Mouse (Mus musculus) neural tube, embryonic 11.5 days (tissue): ENCODE data around the gene Usp39. TPM values are rescaled to one million over a fixed set of nuclear protein-coding genes. Genes with fewer than 3 reads are reported as not detected.

Experiments used
- ATAC-seq: fragments of 200-750 bp; cut with Nextera tagmentation; 2 replicates; pipeline ENCODE4 v1.8.0; 2017; ENCODE audit warnings: moderate number of reproducible peaks, mild to moderate bottlenecking, moderate TSS enrichment, moderate library complexity; ENCODE audit not compliant: insufficient read depth, low FRiP score, low TSS enrichment
- DNase-seq: peaks from one replicate; pipeline ENCODE4 v3.0.0-alpha.2; 2015; ENCODE audit warnings: low spot score
- H3K27ac ChIP-seq: fragments of 300-500 bp; sonication (generic); 2 replicates; pipeline ENCODE4 v1.5.1; 2014; ENCODE audit warnings: low read depth, mild to moderate bottlenecking, low read length
- H3K27me3 ChIP-seq: fragments of 300-500 bp; sonication (generic); 2 replicates; pipeline ENCODE4 v1.6.1; 2014; ENCODE audit warnings: mild to moderate bottlenecking, low read length, mixed read lengths; ENCODE audit not compliant: control insufficient read depth, insufficient read depth
- H3K36me3 ChIP-seq: fragments of 300-500 bp; sonication (generic); 2 replicates; pipeline ENCODE4 v1.6.1; 2014; ENCODE audit warnings: mild to moderate bottlenecking, low read length, moderate library complexity, mixed read lengths; ENCODE audit not compliant: control insufficient read depth, insufficient read depth
- H3K4me1 ChIP-seq: fragments of 300-500 bp; sonication (generic); 2 replicates; pipeline ENCODE4 v1.6.1; 2014; ENCODE audit warnings: low read length, mixed read lengths; ENCODE audit not compliant: control insufficient read depth, insufficient read depth
- H3K4me2 ChIP-seq: fragments of 300-500 bp; sonication (generic); 2 replicates; pipeline ENCODE4 v1.6.1; 2014; ENCODE audit warnings: low read depth, mild to moderate bottlenecking, moderate library complexity
- H3K4me3 ChIP-seq: fragments of 300-500 bp; sonication (generic); 2 replicates; pipeline ENCODE4 v1.5.1; 2014; ENCODE audit warnings: low read depth, low read length
- H3K9ac ChIP-seq: fragments of 300-500 bp; sonication (generic); 2 replicates; pipeline ENCODE4 v1.6.1; 2014; ENCODE audit warnings: mild to moderate bottlenecking, low read length
- H3K9me3 ChIP-seq: fragments of 300-500 bp; sonication (generic); 2 replicates; pipeline ENCODE4 v1.6.1; 2016; ENCODE audit warnings: low read length; ENCODE audit not compliant: control insufficient read depth
- WGBS: fragments of 180-500 bp; shearing (Covaris S2); extraction: QIAGEN DNeasy Blood & Tissue Kit; methylation state at CpG from one replicate; pipeline ENCODE4 v1.1.7; 2014; 5-methylcytosine and 5-hydroxymethylcytosine counted together
- polyA plus RNA-seq: library from polyadenylated mRNA; unstranded; fragments of >200 nt; fragmentation: Nextera tagmentation; extraction: Ambion mirVana; gene quantifications from 2 replicates; pipeline ENCODE4 v1.2.1, GENCODE M21; 2014

The Usp39 gene
- polyA plus RNA-seq, 1 experiment from 2014 or later = 95.7 TPM

GRCm38 (mm10) chr6:72358086-72358764 is 13.2 kb upstream of the Usp39 start:
- no peak overlapping the region for H3K27ac ChIP-seq
- WGBS = 92% methylated on average over 10 of the region's 10 CpGs
- H3K4me1 ChIP-seq = peaks cover 8% of the 10 kb centered on the region
- no peak overlapping the region for H3K4me3 ChIP-seq
- H3K9ac ChIP-seq = no peak overlapping the region
- ATAC-seq (no peak), DNase-seq (no peak)
- H3K9me3 ChIP-seq = no peaks in the 10 kb centered on the region
- H3K27me3 ChIP-seq = no peaks in the 10 kb centered on the region
- peaks cover 4% of the 10 kb centered on the region; the same call in 1 of the 2 replicates for H3K36me3 ChIP-seq
- no peak overlapping the region for H3K4me2 ChIP-seq

GRCm38 (mm10) chr6:72357164-72358079 is 12.4 kb upstream of the Usp39 start:
- ATAC-seq = no peak
- no peaks in the 10 kb centered on the region for H3K9me3 ChIP-seq

DNA sequence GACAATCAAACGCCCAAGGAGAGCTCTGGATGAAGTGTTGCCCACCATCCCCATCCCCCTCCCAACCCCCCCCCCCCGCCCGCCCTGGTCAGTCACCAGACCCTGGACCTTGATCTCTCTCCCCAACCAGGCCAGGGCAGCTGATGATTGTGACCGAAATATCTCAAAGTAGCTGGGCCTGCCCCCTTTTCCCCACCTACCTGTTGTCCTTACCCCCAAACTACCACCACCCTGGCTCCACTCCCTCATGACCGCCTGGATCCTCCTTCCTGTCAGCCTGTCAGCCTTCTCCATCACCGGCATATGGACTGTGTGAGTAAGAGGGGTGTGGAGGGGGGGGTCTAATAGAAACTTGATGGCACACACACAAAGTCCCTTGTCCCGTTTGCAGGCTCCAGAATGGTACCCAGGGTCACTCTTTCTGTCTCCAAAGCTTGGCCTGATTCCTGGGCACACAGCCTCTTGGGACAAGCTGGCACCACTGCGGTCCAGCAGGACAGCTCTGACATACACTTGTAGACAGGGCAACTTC is 11.1 kb upstream of the Usp39 start:
- DNase-seq (no peak), ATAC-seq (peak; percentile 6; the same call in 1 of the 2 replicates)
- Histone ChIP-seq H3K36me3 (peaks cover 4% of the 10 kb centered on the region; the same call in 1 of the 2 replicates), H3K4me1 (peaks cover 6% of the 10 kb centered on the region; the same call in 1 of the 2 replicates), H3K4me3 (peak overlapping the region; percentile 49), H3K9ac (peak overlapping the region; percentile 44), H3K27me3 (no peaks in the 10 kb centered on the region), H3K27ac (no peak overlapping the region), H3K9me3 (no peaks in the 10 kb centered on the region), H3K4me2 (peak overlapping the region; percentile 66)
- WGBS = 43% methylated on average over 7 of the region's 8 CpGs

More at GRCm38 (mm10) chr6:72357164-72358079, 12.4 kb upstream of the Usp39 start:
- Histone ChIP-seq H3K36me3 (peaks cover 4% of the 10 kb centered on the region; the same call in 1 of the 2 replicates), H3K4me1 (peaks cover 8% of the 10 kb centered on the region), H3K4me3 (no peak overlapping the region), H3K4me2 (no peak overlapping the region), H3K27ac (no peak overlapping the region), H3K9ac (no peak overlapping the region), H3K27me3 (no peaks in the 10 kb centered on the region)
- DNase-seq = no peak
- 86% methylated on average over 5 of the region's 5 CpGs for WGBS

GRCm38 (mm10) chr6:72355066-72355911 is 10.3 kb upstream of the Usp39 start, which contains the start of gene Tmem150a:
Gene Tmem150a (plus strand): TSS chr6:72355447.
- DNase-seq (peak; percentile 88), ATAC-seq (peak; percentile 86)
- WGBS = 1% methylated on average over 64 of the region's 71 CpGs
- Histone ChIP-seq H3K9me3 (no peaks in the 10 kb centered on the region), H3K4me2 (peak within 1 kb of the TSS; percentile 66), H3K9ac (peak within 1 kb of the TSS; percentile 44), H3K4me3 (peak within 1 kb of the TSS; percentile 49), H3K4me1 (peaks cover 6% of the 10 kb centered on the region; the same call in 1 of the 2 replicates), H3K27me3 (no peaks in the 10 kb centered on the region), H3K27ac (no peak within 1 kb of the TSS), H3K36me3 (peaks cover 4% of the 10 kb centered on the region; the same call in 1 of the 2 replicates)

DNA sequence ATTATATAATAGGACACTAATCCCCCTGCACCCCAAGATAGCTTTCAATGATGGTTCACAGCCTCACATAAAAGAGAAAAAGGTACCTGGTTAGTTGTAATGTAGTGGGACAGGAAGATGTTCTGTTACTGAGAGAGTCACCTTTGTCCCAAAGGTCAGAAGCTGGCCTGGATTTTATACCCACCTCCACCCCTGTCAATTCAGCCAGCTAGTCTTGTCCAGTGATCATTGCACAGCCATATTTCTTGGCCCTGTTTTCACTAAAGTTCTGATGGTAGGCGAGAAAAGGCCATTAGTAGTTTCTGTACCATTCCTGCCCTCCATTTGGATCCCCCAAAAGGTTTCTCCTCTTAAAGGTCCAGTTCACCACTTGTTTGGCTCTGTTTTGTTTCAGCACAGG is 9.0 kb upstream of the Usp39 start:
- peaks cover 6% of the 10 kb centered on the region; the same call in 1 of the 2 replicates for H3K4me1 ChIP-seq
- no peaks in the 10 kb centered on the region for H3K9me3 ChIP-seq
- H3K4me2 ChIP-seq = no peak overlapping the region
- H3K9ac ChIP-seq = no peak overlapping the region
- peaks cover 2% of the 10 kb centered on the region; the same call in 1 of the 2 replicates for H3K36me3 ChIP-seq
- no peak for ATAC-seq
- no peaks in the 10 kb centered on the region for H3K27me3 ChIP-seq
- H3K27ac ChIP-seq = no peak overlapping the region
- WGBS = 79% methylated on average over 1 of the region's 1 CpGs
- H3K4me3 ChIP-seq = no peak overlapping the region
- no peak for DNase-seq

- no peak for ATAC-seq
- 80% methylated on average over 5 of the region's 5 CpGs for WGBS
- no peak overlapping the region for H3K4me2 ChIP-seq
- no peaks in the 10 kb centered on the region for H3K36me3 ChIP-seq
- no peak overlapping the region for H3K4me3 ChIP-seq
- no peaks in the 10 kb centered on the region for H3K9me3 ChIP-seq
- no peak overlapping the region for H3K9ac ChIP-seq
- no peak overlapping the region for H3K27ac ChIP-seq
- no peaks in the 10 kb centered on the region for H3K27me3 ChIP-seq
- peaks cover 12% of the 10 kb centered on the region for H3K4me1 ChIP-seq
- no peak for DNase-seq
Observed at GRCm38 (mm10) chr6:72352636-72353405, 7.8 kb upstream of the Usp39 start.

DNA sequence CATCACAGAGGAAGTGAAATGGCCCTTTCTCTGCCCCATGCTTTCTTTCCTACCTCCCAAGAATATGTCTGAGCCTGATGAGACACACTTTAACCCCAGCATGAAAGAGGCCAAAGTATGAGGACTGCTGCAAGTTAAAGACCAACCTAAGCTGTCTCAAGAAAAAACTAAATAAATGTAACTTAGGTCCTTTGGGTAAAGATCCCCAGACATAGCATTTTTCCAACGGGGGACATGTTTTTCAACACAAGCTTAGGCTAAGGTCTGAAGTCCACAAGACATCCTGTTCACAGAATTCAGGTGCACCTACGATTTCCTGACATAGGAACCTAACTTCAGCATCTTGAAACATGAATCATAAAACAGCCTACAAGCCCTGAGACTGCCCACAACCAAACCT is 5.2 kb upstream of the Usp39 start:
- Histone ChIP-seq H3K9me3 (no peaks in the 10 kb centered on the region), H3K27ac (no peak overlapping the region), H3K27me3 (no peaks in the 10 kb centered on the region), H3K36me3 (no peaks in the 10 kb centered on the region), H3K9ac (no peak overlapping the region), H3K4me2 (no peak overlapping the region), H3K4me1 (peaks cover 12% of the 10 kb centered on the region), H3K4me3 (no peak overlapping the region)
- no peak for ATAC-seq
- no peak for DNase-seq
- 86% methylated on average over 2 of the region's 2 CpGs for WGBS
